Mouse (Mus musculus): ENCODE data around the gene AI464131. TPM values are rescaled to one million over a fixed set of nuclear protein-coding genes. Genes with fewer than 3 reads are reported as not detected.

AI464131 gene
- total and polyA plus RNA-seq, 3 experiments = 1.2 to 2.2 TPM; not detected in 1

- Histone ChIP-seq H3K27me3 (ENCODE audit: control insufficient read depth in 1 of 2, insufficient read depth in 2 of 2, low read length in 2 of 2) (no peaks in the 10 kb centered on the region), H3K9me3 (replicated peaks; ENCODE audit: insufficient read depth, low read length) (no peaks in the 10 kb centered on the region), H3K4me3 (ENCODE audit: control insufficient read depth in 1 of 2, insufficient read depth in 1 of 2, low read depth in 2 of 2, low read length in 2 of 2) (no peak overlapping the region), H3K9ac (ENCODE audit: control insufficient read depth, low read depth, low read length, poor library complexity, severe bottlenecking) (no peak overlapping the region), H3K4me1 (ENCODE audit: control insufficient read depth in 1 of 2, insufficient read depth in 2 of 2, low read length in 2 of 2) (no peaks in the 10 kb centered on the region), H3K79me2 (ENCODE audit: control insufficient read depth, insufficient read depth, low read length, poor library complexity) (no peaks in the 10 kb centered on the region), H3K27ac (ENCODE audit: control insufficient read depth, low read depth, low read length) (no peak overlapping the region), H3K36me3 (ENCODE audit: control insufficient read depth in 1 of 2, insufficient read depth in 2 of 2, low read length in 2 of 2) (no peaks in the 10 kb centered on the region)
- TF ChIP-seq USF2 (IDR thresholded peaks at IDR 0.05; ENCODE audit: borderline replicate concordance in 1 of 2, insufficient read depth in 1 of 2, low read depth in 1 of 2, low read length in 2 of 2) (no peak), ZC3H11A (IDR thresholded peaks at IDR 0.05; ENCODE audit: low read depth, low read length) (no peak)
- DNase-seq (ENCODE audit: low read depth, low spot score) = no peak
Measured at GRCm38 (mm10) chr4:41495850-41496249, 7.0 kb downstream of the AI464131 start.

- Histone ChIP-seq H3K4me3 (ENCODE audit: control insufficient read depth in 1 of 2, insufficient read depth in 1 of 2, low read depth in 2 of 2, low read length in 2 of 2) (no peak overlapping the region), H3K4me1 (ENCODE audit: control insufficient read depth in 1 of 2, insufficient read depth in 2 of 2, low read length in 2 of 2) (no peaks in the 10 kb centered on the region), H3K36me3 (ENCODE audit: control insufficient read depth in 1 of 2, insufficient read depth in 2 of 2, low read length in 2 of 2) (no peaks in the 10 kb centered on the region), H3K9me3 (replicated peaks; ENCODE audit: insufficient read depth, low read length) (no peaks in the 10 kb centered on the region), H3K9ac (ENCODE audit: control insufficient read depth, low read depth, low read length, poor library complexity, severe bottlenecking) (no peak overlapping the region), H3K27ac (ENCODE audit: control insufficient read depth, low read depth, low read length) (no peak overlapping the region), H3K27me3 (ENCODE audit: control insufficient read depth in 1 of 2, insufficient read depth in 2 of 2, low read length in 2 of 2) (no peaks in the 10 kb centered on the region), H3K79me2 (ENCODE audit: control insufficient read depth, insufficient read depth, low read length, poor library complexity) (no peaks in the 10 kb centered on the region)
- TF ChIP-seq RCOR1 (IDR thresholded peaks at IDR 0.05; ENCODE audit: low read depth, low read length) (no peak), EP300 (IDR thresholded peaks at IDR 0.05; ENCODE audit: low read depth in 1 of 2, low read length in 2 of 2) (no peak), USF2 (IDR thresholded peaks at IDR 0.05; ENCODE audit: borderline replicate concordance in 1 of 2, insufficient read depth in 1 of 2, low read depth in 1 of 2, low read length in 2 of 2) (no peak)
- no peak for DNase-seq (ENCODE audit: low read depth, low spot score)
Measured at GRCm38 (mm10) chr4:41495076-41495475, 7.8 kb downstream of the AI464131 start.

- Histone ChIP-seq H3K36me3 (ENCODE audit: control insufficient read depth in 1 of 2, insufficient read depth in 2 of 2, low read length in 2 of 2) (no peaks in the 10 kb centered on the region), H3K9ac (ENCODE audit: control insufficient read depth, low read depth, low read length, poor library complexity, severe bottlenecking) (no peak overlapping the region), H3K4me1 (ENCODE audit: control insufficient read depth in 1 of 2, insufficient read depth in 2 of 2, low read length in 2 of 2) (no peaks in the 10 kb centered on the region), H3K27me3 (ENCODE audit: control insufficient read depth in 1 of 2, insufficient read depth in 2 of 2, low read length in 2 of 2) (no peaks in the 10 kb centered on the region), H3K79me2 (ENCODE audit: control insufficient read depth, insufficient read depth, low read length, poor library complexity) (no peaks in the 10 kb centered on the region), H3K27ac (ENCODE audit: control insufficient read depth, low read depth, low read length) (no peak overlapping the region), H3K9me3 (replicated peaks; ENCODE audit: insufficient read depth, low read length) (no peaks in the 10 kb centered on the region), H3K4me3 (ENCODE audit: control insufficient read depth in 1 of 2, insufficient read depth in 1 of 2, low read depth in 2 of 2, low read length in 2 of 2) (no peak overlapping the region)
- TF ChIP-seq MYB (IDR thresholded peaks at IDR 0.05; ENCODE audit: low read depth, low read length) (no peak), NELFE (IDR thresholded peaks at IDR 0.05; ENCODE audit: low read depth, low read length) (no peak), MYC (IDR thresholded peaks at IDR 0.05; ENCODE audit: low read depth, low read length) (no peak), SMC3 (IDR thresholded peaks at IDR 0.05; ENCODE audit: low read depth, low read length) (no peak), EP300 (IDR thresholded peaks at IDR 0.05; ENCODE audit: low read depth in 1 of 2, low read length in 2 of 2) (no peak), SIN3A (IDR thresholded peaks at IDR 0.05; ENCODE audit: low read length) (no peak), POLR2A (IDR thresholded peaks at IDR 0.05; ENCODE audit: control insufficient read depth in 1 of 2, insufficient read depth in 1 of 2, low read depth in 1 of 2, low read length in 2 of 2, poor library complexity in 1 of 2) (no peak), MAX (IDR thresholded peaks at IDR 0.05; ENCODE audit: low read length) (no peak), JUND (IDR thresholded peaks at IDR 0.05; ENCODE audit: low read depth, low read length) (no peak), GATA1 (IDR thresholded peaks at IDR 0.05; ENCODE audit: low read depth, low read length) (no peak), NRF1 (IDR thresholded peaks at IDR 0.05; ENCODE audit: insufficient read depth, low read depth, low read length, poor library complexity, severe bottlenecking) (no peak), ZMIZ1 (IDR thresholded peaks at IDR 0.05; ENCODE audit: low read depth, low read length) (no peak), GABPA (IDR thresholded peaks at IDR 0.05; ENCODE audit: low read depth, low read length) (no peak), RCOR1 (IDR thresholded peaks at IDR 0.05; ENCODE audit: low read depth, low read length) (no peak), POLR2AphosphoS5 (IDR thresholded peaks at IDR 0.05; ENCODE audit: borderline replicate concordance, low read depth, low read length) (no peak), MXI1 (IDR thresholded peaks at IDR 0.05; ENCODE audit: low read depth, low read length) (no peak), MAFK (IDR thresholded peaks at IDR 0.05; ENCODE audit: borderline replicate concordance, low read depth, low read length) (no peak), CTCF (IDR thresholded peaks at IDR 0.05 in 2 of 3, conservative IDR thresholded peaks at IDR 0.05 in 1 of 3; ENCODE audit: control insufficient read depth in 1 of 3, insufficient read depth in 1 of 3, low read depth in 2 of 3, low read length in 3 of 3, poor library complexity in 1 of 3, severe bottlenecking in 1 of 3) (no peak)
- DNase-seq (ENCODE audit: low read depth, low spot score) = no peak
Measured at GRCm38 (mm10) chr4:41494378-41494777, 8.5 kb downstream of the AI464131 start.
